Mouse (Mus musculus) neutrophil, adult 5-6 weeks (primary cell): ENCODE measurements around the gene Irf2bp2. TPM values are rescaled to one million over a fixed set of nuclear protein-coding genes. Genes with fewer than 3 reads are reported as not detected.

Experiments
- ATAC-seq: fragments of 151-379, 151-347 bp; 2 replicates; pipeline ENCODE4 v1.8.0; 2017; ENCODE audit warnings: mild to moderate bottlenecking, moderate TSS enrichment; ENCODE audit not compliant: insufficient number of reproducible peaks, poor library complexity, low FRiP score, severe bottlenecking; ENCODE audit errors: extremely low read depth
- total RNA-seq: library from RNA; stranded (forward); fragments of 200-1000 nt; gene quantifications from 2 replicates; pipeline ENCODE4 v1.2.3, GENCODE M21; 2017

The Irf2bp2 gene
- total RNA-seq, 1 experiment from 2014 or later = 69.0 TPM

- no peak for ATAC-seq
These were observed 18.7 kb downstream of the Irf2bp2 start for GRCm38 (mm10) chr8:126574882-126575637.

- ATAC-seq = no peak
These were observed 19.9 kb downstream of the Irf2bp2 start for GRCm38 (mm10) chr8:126573878-126574277.

- no peak for ATAC-seq
These were observed 20.6 kb downstream of the Irf2bp2 start for GRCm38 (mm10) chr8:126573079-126573694.

- peak; percentile 55 for ATAC-seq
These were observed 22.6 kb downstream of the Irf2bp2 start for GRCm38 (mm10) chr8:126571065-126571660.

- ATAC-seq = no peak
These were observed 23.2 kb downstream of the Irf2bp2 start for GRCm38 (mm10) chr8:126570521-126571040.

GRCm38 (mm10) chr8:126570046-126570445 lies 23.7 kb downstream of the Irf2bp2 start:
- no peak for ATAC-seq

GRCm38 (mm10) chr8:126569638-126570037 lies 24.1 kb downstream of the Irf2bp2 start:
- no peak for ATAC-seq

GRCm38 (mm10) chr8:126567674-126568073 lies 26.1 kb downstream of the Irf2bp2 start:
- ATAC-seq = no peak

- no peak for ATAC-seq
These were observed 27.2 kb downstream of the Irf2bp2 start for GRCm38 (mm10) chr8:126566446-126567062.

GRCm38 (mm10) chr8:126565954-126566445 lies 27.8 kb downstream of the Irf2bp2 start:
- 0 out of 2 replicates have a peak, but pooled peaks have one; percentile 13 for ATAC-seq

GRCm38 (mm10) chr8:126565231-126565781 lies 28.5 kb downstream of the Irf2bp2 start:
- ATAC-seq = peak; percentile 34; the same call in 1 of the 2 replicates

GRCm38 (mm10) chr8:126564551-126565154 lies 29.1 kb downstream of the Irf2bp2 start:
- ATAC-seq = no peak

- ATAC-seq = no peak
These were observed 32.4 kb downstream of the Irf2bp2 start for GRCm38 (mm10) chr8:126561316-126561841.

GRCm38 (mm10) chr8:126558400-126558953 lies 35.3 kb downstream of the Irf2bp2 start:
- no peak for ATAC-seq

GRCm38 (mm10) chr8:126557403-126557802 lies 36.4 kb downstream of the Irf2bp2 start:
- ATAC-seq = no peak

GRCm38 (mm10) chr8:126556691-126557090 lies 37.1 kb downstream of the Irf2bp2 start:
- no peak for ATAC-seq

- ATAC-seq = no peak
These were observed 39.0 kb downstream of the Irf2bp2 start for GRCm38 (mm10) chr8:126554741-126555140.

- ATAC-seq = no peak
These were observed 41.9 kb downstream of the Irf2bp2 start for GRCm38 (mm10) chr8:126551871-126552270.
